9 mouse cellular contexts compared by ENCODE assay signal in the genomic region with DNA sequence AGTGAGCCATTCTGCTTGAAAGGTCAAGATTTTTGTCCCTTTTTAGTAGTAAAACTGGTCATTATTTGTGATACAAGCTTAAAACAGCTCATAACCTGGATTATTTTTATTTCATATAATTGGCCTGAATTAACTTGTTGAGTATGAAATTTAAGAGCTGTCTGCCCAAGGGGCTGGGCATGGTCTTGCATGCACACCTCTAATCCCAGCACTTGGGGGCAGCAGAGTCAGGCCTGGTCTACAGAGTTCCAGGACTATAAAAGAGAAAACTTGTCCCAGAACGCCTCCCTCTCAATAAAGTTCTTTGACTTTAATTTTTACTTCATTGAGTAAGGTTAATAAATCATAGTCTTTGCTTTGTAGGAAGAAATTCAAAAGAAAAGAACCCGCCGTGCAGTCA. TPM values are rescaled to one million over a fixed set of nuclear protein-coding genes. Genes with fewer than 3 reads are reported as not detected.
DNase-seq lines count a peak whose midpoint lies in the region; ATAC-seq and TF ChIP-seq lines count a peak whose summit lies in the region.
"Had no signal": no experiment of that assay in that cellular context is flagged by ENCODE, and none has a peak within 500 bp of the region (broad histone marks: within the 10 kb centered on the region; RNA-seq: fewer than 3 reads in every experiment).

No protein-coding gene starts in this region.

- 47% methylated on average over 3 of the region's 3 CpGs for WGBS in kidney, adult 2 months
- 80% methylated on average over 3 of the region's 3 CpGs for WGBS in kidney, embryonic 14.5 days

- H3K27me3 ChIP-seq in kidney, adult 2 months (replicated peaks; ENCODE audit: control insufficient read depth, insufficient read depth, low read length) = no peaks in the 10 kb centered on the region
- H3K27me3 ChIP-seq in kidney, embryonic 14.5 days (ENCODE audit: control insufficient read depth, insufficient read depth, low read length) = no peaks in the 10 kb centered on the region
- H3K27me3 ChIP-seq: neural tube, embryonic 12.5 days had no signal

- no peak overlapping the region for H3K4me3 ChIP-seq in kidney, adult 2 months (ENCODE audit: insufficient read depth, low read depth, low read length)
- no peak overlapping the region for H3K4me3 ChIP-seq in kidney, embryonic 14.5 days (ENCODE audit: low read length)
- H3K4me3 ChIP-seq: neural tube, embryonic 12.5 days had no signal

- H3K27ac ChIP-seq in kidney, adult 2 months (ENCODE audit: insufficient read depth, low read depth, low read length) = no peak overlapping the region
- H3K27ac ChIP-seq in kidney, embryonic 14.5 days (ENCODE audit: low read depth, low read length) = no peak overlapping the region
- H3K27ac ChIP-seq: neural tube, embryonic 12.5 days had no signal

- no peak overlapping the region for H3K4me2 ChIP-seq in kidney, embryonic 14.5 days (replicated peaks; ENCODE audit: low read depth, low read length)
- H3K4me2 ChIP-seq: neural tube, embryonic 12.5 days had no signal

- peak; percentile 62 for TF ChIP-seq CTCF in kidney, adult 2 months (conservative IDR thresholded peaks at IDR 0.05; ENCODE audit: insufficient read depth, insufficient read length, low read depth, low read length)

- H3K4me1 ChIP-seq in kidney, adult 2 months (ENCODE audit: control insufficient read depth, insufficient read depth, low read length) = peaks cover 8% of the 10 kb centered on the region; the same call in 1 of the 2 replicates
- H3K4me1 ChIP-seq in kidney, embryonic 14.5 days (ENCODE audit: control insufficient read depth, insufficient read depth, low read length) = peaks cover 6% of the 10 kb centered on the region; the same call in 1 of the 2 replicates

- no peaks in the 10 kb centered on the region for H3K9me3 ChIP-seq in kidney, embryonic 14.5 days (ENCODE audit: control insufficient read depth, low read length)
- H3K9me3 ChIP-seq: neural tube, embryonic 12.5 days had no signal

- no peak for ATAC-seq in kidney, embryonic 14.5 days (ENCODE audit: low FRiP score, low TSS enrichment)

- DNase-seq in adrenal gland, adult (ENCODE audit: inconsistent age in 2 of 2, low spot score in 1 of 2) = peak; percentile 45 to 66
- no peak for DNase-seq in adrenal gland, adult 8-10 months
- peak; percentile 50 for DNase-seq in kidney, adult 2 months
- peak; percentile 78 for DNase-seq in adipocyte (ENCODE audit: low spot score)
- DNase-seq in kidney, postnatal 10 days = peak; percentile 65
- DNase-seq in naive thymus-derived CD4-positive, alpha-beta T cell, adult 2 months (ENCODE audit: low read depth) = peak; percentile 68
- no peak for DNase-seq in urinary bladder, postnatal 25 days (ENCODE audit: low spot score)

- H3K9ac ChIP-seq in kidney, embryonic 14.5 days (ENCODE audit: low read depth, low read length) = no peak overlapping the region
- H3K9ac ChIP-seq: neural tube, embryonic 12.5 days had no signal

- TF ChIP-seq POLR2A in kidney, adult 2 months (IDR thresholded peaks at IDR 0.05; ENCODE audit: low read depth, low read length) = no peak

- H3K36me3 ChIP-seq in kidney, adult 2 months (ENCODE audit: control insufficient read depth, insufficient read depth, low read length) = peaks cover 11% of the 10 kb centered on the region
- H3K36me3 ChIP-seq in kidney, embryonic 14.5 days (ENCODE audit: control insufficient read depth, insufficient read depth, low read length) = peaks cover 43% of the 10 kb centered on the region

RNA-seq across cellular contexts. Expression of a gene that starts 3.1 kb away (rescaled TPM):
- total RNA-seq in adrenal gland, adult 8-10 months (2022) = 100 to 1,000 TPM; 569 to 683 (median 613) TPM
- polyA plus RNA-seq in kidney, adult 2 months (2012; rRNA removed) = 175 and 226 TPM in 2 replicates
- polyA plus RNA-seq in kidney, embryonic 14.5 days (2014; fragmentation: Nextera tagmentation; extraction: Ambion mirVana) = 858 and 1,157 TPM in 2 replicates

RNA-seq across cellular contexts. Expression of a gene that starts 4.5 kb away (rescaled TPM):
- 10 to 100 TPM; 21.0 to 22.3 (median 21.6) TPM for total RNA-seq in adrenal gland, adult 8-10 months (2022)
- polyA plus RNA-seq in kidney, adult 2 months (2012; rRNA removed) = 2.9 and 3.2 TPM in 2 replicates
- 13.8 and 24.5 TPM in 2 replicates for polyA plus RNA-seq in kidney, embryonic 14.5 days (2014; fragmentation: Nextera tagmentation; extraction: Ambion mirVana)

RNA-seq across cellular contexts. Expression of a gene that starts 34.5 kb away (rescaled TPM):
- 10 to 100 TPM; 10.4 to 15.0 (median 12.8) TPM for total RNA-seq in adrenal gland, adult 8-10 months (2022)
- polyA plus RNA-seq in kidney, adult 2 months (2012; rRNA removed) = 1.5 and 2.5 TPM in 2 replicates
- 16.2 and 16.4 TPM in 2 replicates for polyA plus RNA-seq in kidney, embryonic 14.5 days (2014; fragmentation: Nextera tagmentation; extraction: Ambion mirVana)

Comparison
In these comparisons a context has a peak if more than half of its experiments do, and no peak if none do; other contexts are left out.
1. DNase-seq: peak in adrenal gland, adult (2 of 2), kidney, adult 2 months (single experiment), adipocyte (single experiment), kidney, postnatal 10 days (single experiment) and naive thymus-derived CD4-positive, alpha-beta T cell, adult 2 months (single experiment); none in adrenal gland, adult 8-10 months (single experiment) and urinary bladder, postnatal 25 days (single experiment).